Mouse (Mus musculus): ENCODE data around the gene Gm3336. TPM values are rescaled to one million over a fixed set of nuclear protein-coding genes. Genes with fewer than 3 reads are reported as not detected.

Gene Gm3336
- polyA plus RNA-seq, 1 experiment from 2014 or later = not detected

- Histone ChIP-seq H3K4me2 (ENCODE audit: low read length) (peak within 1 kb of the TSS; percentile 81), H3K4me1 (ENCODE audit: control insufficient read depth, insufficient read depth, low read length) (peaks cover 11% of the 10 kb centered on the region), H3K9ac (replicated peaks; ENCODE audit: low read length) (peak within 1 kb of the TSS; percentile 83), H3K9me3 (ENCODE audit: control insufficient read depth, low read length) (no peaks in the 10 kb centered on the region), H3K27me3 (ENCODE audit: control insufficient read depth, insufficient read depth, low read length) (no peaks in the 10 kb centered on the region), H3K4me3 (replicated peaks; ENCODE audit: low read depth, low read length) (peak within 1 kb of the TSS; percentile 76), H3K27ac (replicated peaks; ENCODE audit: low read depth, low read length) (peak within 1 kb of the TSS; percentile 91), H3K36me3 (ENCODE audit: control insufficient read depth, insufficient read depth, low read length) (peaks cover 32% of the 10 kb centered on the region)
- 8% methylated on average over 37 of the region's 37 CpGs for WGBS
- ATAC-seq (ENCODE audit: low FRiP score, low TSS enrichment) (peak; percentile 97), DNase-seq (peak; percentile 99)
Measured at GRCm38 (mm10) chr8:70754043-70754870, 35.9 kb downstream of the Gm3336 start, which contains the start of gene Rab3a. Gene Rab3a, plus strand, starts transcription at chr8:70754679.

GRCm38 (mm10) chr8:70754871-70755660 lies 36.7 kb downstream of the Gm3336 start:
- Histone ChIP-seq H3K27ac (replicated peaks; ENCODE audit: low read depth, low read length) (peak overlapping the region; percentile 91), H3K4me1 (ENCODE audit: control insufficient read depth, insufficient read depth, low read length) (peaks cover 19% of the 10 kb centered on the region), H3K4me3 (replicated peaks; ENCODE audit: low read depth, low read length) (peak overlapping the region; percentile 76), H3K36me3 (ENCODE audit: control insufficient read depth, insufficient read depth, low read length) (peaks cover 32% of the 10 kb centered on the region), H3K9ac (replicated peaks; ENCODE audit: low read length) (peak overlapping the region; percentile 83), H3K4me2 (ENCODE audit: low read length) (peak overlapping the region; percentile 81), H3K9me3 (ENCODE audit: control insufficient read depth, low read length) (no peaks in the 10 kb centered on the region), H3K27me3 (ENCODE audit: control insufficient read depth, insufficient read depth, low read length) (no peaks in the 10 kb centered on the region)
- DNase-seq (peak; percentile 88), ATAC-seq (ENCODE audit: low FRiP score, low TSS enrichment) (peak; percentile 53)
- WGBS = 15% methylated on average over 50 of the region's 50 CpGs

GRCm38 (mm10) chr8:70755661-70756475 lies 37.5 kb downstream of the Gm3336 start:
- no peak overlapping the region for H3K27ac ChIP-seq (replicated peaks; ENCODE audit: low read depth, low read length)

GRCm38 (mm10) chr8:70756476-70757040 lies 38.2 kb downstream of the Gm3336 start:
- WGBS = 93% methylated on average over 6 of the region's 6 CpGs
- H3K4me2 ChIP-seq (ENCODE audit: low read length) = no peak overlapping the region
- ATAC-seq (ENCODE audit: low FRiP score, low TSS enrichment) = no peak
- peaks cover 32% of the 10 kb centered on the region for H3K36me3 ChIP-seq (ENCODE audit: control insufficient read depth, insufficient read depth, low read length)
- DNase-seq = no peak
- no peak overlapping the region for H3K9ac ChIP-seq (replicated peaks; ENCODE audit: low read length)
- H3K27ac ChIP-seq (replicated peaks; ENCODE audit: low read depth, low read length) = no peak overlapping the region
- H3K9me3 ChIP-seq (ENCODE audit: control insufficient read depth, low read length) = no peaks in the 10 kb centered on the region
- no peak overlapping the region for H3K4me3 ChIP-seq (replicated peaks; ENCODE audit: low read depth, low read length)
- H3K27me3 ChIP-seq (ENCODE audit: control insufficient read depth, insufficient read depth, low read length) = no peaks in the 10 kb centered on the region
- H3K4me1 ChIP-seq (ENCODE audit: control insufficient read depth, insufficient read depth, low read length) = peaks cover 25% of the 10 kb centered on the region

More at GRCm38 (mm10) chr8:70755661-70756475, 37.5 kb downstream of the Gm3336 start:
- no peak for ATAC-seq (ENCODE audit: low FRiP score, low TSS enrichment)
- peak overlapping the region; percentile 83 for H3K9ac ChIP-seq (replicated peaks; ENCODE audit: low read length)
- H3K36me3 ChIP-seq (ENCODE audit: control insufficient read depth, insufficient read depth, low read length) = peaks cover 32% of the 10 kb centered on the region
- H3K4me3 ChIP-seq (replicated peaks; ENCODE audit: low read depth, low read length) = peak overlapping the region; percentile 76
- H3K9me3 ChIP-seq (ENCODE audit: control insufficient read depth, low read length) = no peaks in the 10 kb centered on the region
- H3K4me2 ChIP-seq (ENCODE audit: low read length) = peak overlapping the region; percentile 81
- DNase-seq = no peak
- WGBS = 85% methylated on average over 24 of the region's 24 CpGs
- peaks cover 21% of the 10 kb centered on the region for H3K4me1 ChIP-seq (ENCODE audit: control insufficient read depth, insufficient read depth, low read length)
- H3K27me3 ChIP-seq (ENCODE audit: control insufficient read depth, insufficient read depth, low read length) = no peaks in the 10 kb centered on the region

GRCm38 (mm10) chr8:70757523-70758307 lies 39.4 kb downstream of the Gm3336 start:
- Histone ChIP-seq H3K4me1 (ENCODE audit: control insufficient read depth, insufficient read depth, low read length) (peaks cover 25% of the 10 kb centered on the region), H3K27me3 (ENCODE audit: control insufficient read depth, insufficient read depth, low read length) (no peaks in the 10 kb centered on the region), H3K4me2 (ENCODE audit: low read length) (no peak overlapping the region), H3K27ac (replicated peaks; ENCODE audit: low read depth, low read length) (no peak overlapping the region), H3K9me3 (ENCODE audit: control insufficient read depth, low read length) (no peaks in the 10 kb centered on the region), H3K9ac (replicated peaks; ENCODE audit: low read length) (no peak overlapping the region), H3K4me3 (replicated peaks; ENCODE audit: low read depth, low read length) (no peak overlapping the region), H3K36me3 (ENCODE audit: control insufficient read depth, insufficient read depth, low read length) (peaks cover 32% of the 10 kb centered on the region)
- ATAC-seq (ENCODE audit: low FRiP score, low TSS enrichment) = no peak
- WGBS = 71% methylated on average over 22 of the region's 22 CpGs
- no peak for DNase-seq

- no peak overlapping the region for H3K27ac ChIP-seq (replicated peaks; ENCODE audit: low read depth, low read length)
- 82% methylated on average over 7 of the region's 7 CpGs for WGBS
- H3K9me3 ChIP-seq (ENCODE audit: control insufficient read depth, low read length) = no peaks in the 10 kb centered on the region
- H3K27me3 ChIP-seq (ENCODE audit: control insufficient read depth, insufficient read depth, low read length) = no peaks in the 10 kb centered on the region
- ATAC-seq (ENCODE audit: low FRiP score, low TSS enrichment) = no peak
- H3K9ac ChIP-seq (replicated peaks; ENCODE audit: low read length) = no peak overlapping the region
- no peak overlapping the region for H3K4me2 ChIP-seq (ENCODE audit: low read length)
- DNase-seq = no peak
- no peak overlapping the region for H3K4me3 ChIP-seq (replicated peaks; ENCODE audit: low read depth, low read length)
- peaks cover 25% of the 10 kb centered on the region for H3K4me1 ChIP-seq (ENCODE audit: control insufficient read depth, insufficient read depth, low read length)
- peaks cover 32% of the 10 kb centered on the region for H3K36me3 ChIP-seq (ENCODE audit: control insufficient read depth, insufficient read depth, low read length)
Measured at GRCm38 (mm10) chr8:70758308-70758615, 39.9 kb downstream of the Gm3336 start.

- Histone ChIP-seq H3K4me2 (ENCODE audit: low read length) (no peak overlapping the region; the same call in 1 of the 2 replicates), H3K4me1 (ENCODE audit: control insufficient read depth, insufficient read depth, low read length) (peaks cover 25% of the 10 kb centered on the region)
Measured at GRCm38 (mm10) chr8:70758616-70759561, 40.5 kb downstream of the Gm3336 start.

More at GRCm38 (mm10) chr8:70758616-70759561, 40.5 kb downstream of the Gm3336 start:
- ATAC-seq (ENCODE audit: low FRiP score, low TSS enrichment) (no peak), DNase-seq (no peak)
- 72% methylated on average over 19 of the region's 19 CpGs for WGBS
- Histone ChIP-seq H3K27ac (replicated peaks; ENCODE audit: low read depth, low read length) (no peak overlapping the region), H3K4me3 (replicated peaks; ENCODE audit: low read depth, low read length) (0 out of 2 replicates have a peak overlapping the region, but pooled peaks have one; percentile 60), H3K9me3 (ENCODE audit: control insufficient read depth, low read length) (no peaks in the 10 kb centered on the region), H3K9ac (replicated peaks; ENCODE audit: low read length) (no peak overlapping the region), H3K36me3 (ENCODE audit: control insufficient read depth, insufficient read depth, low read length) (peaks cover 32% of the 10 kb centered on the region), H3K27me3 (ENCODE audit: control insufficient read depth, insufficient read depth, low read length) (no peaks in the 10 kb centered on the region)
